Mouse (Mus musculus) CH12.LX (cell line): ENCODE data around the gene Inppl1. TPM values are rescaled to one million over a fixed set of nuclear protein-coding genes. Genes with fewer than 3 reads are reported as not detected.

Experiments
- DNase-seq: peaks from one replicate; pipeline ENCODE4 v3.0.0-alpha.2; 2013; ENCODE audit errors: extremely low read depth
- H3K27ac ChIP-seq: 2 replicates; pipeline ENCODE4 v1.5.1; 2012; ENCODE audit warnings: low read depth, mild to moderate bottlenecking, control low read depth, moderate library complexity; ENCODE audit not compliant: insufficient read depth
- H3K27me3 ChIP-seq: replicated peaks from 2 replicates; pipeline ENCODE3; 2012; ENCODE audit warnings: inconsistent platforms
- H3K36me3 ChIP-seq, 2 experiments: replicated peaks in 1 of 2; 2 replicates each; pipeline versions ENCODE3 to v1.6.1; 2012; ENCODE audit warnings: inconsistent platforms in 1 of 2, low read length in 1 of 2, mild to moderate bottlenecking in 1 of 2, mixed read lengths in 1 of 2, moderate library complexity in 1 of 2; ENCODE audit not compliant: control insufficient read depth in 1 of 2, insufficient read depth in 1 of 2
- H3K4me1 ChIP-seq, 2 experiments: 2 replicates each; pipeline ENCODE4 v1.6.1; 2012; ENCODE audit warnings: inconsistent platforms in 1 of 2, moderate library complexity in 1 of 2; ENCODE audit not compliant: insufficient read depth in 2 of 2, control insufficient read depth in 1 of 2
- H3K4me2 ChIP-seq: 2 replicates; pipeline ENCODE4 v1.6.1; 2012; ENCODE audit warnings: low read depth, mild to moderate bottlenecking, control low read depth; ENCODE audit not compliant: poor library complexity, insufficient read depth, severe bottlenecking
- H3K4me3 ChIP-seq, 3 experiments: fragments of 150-350 bp in 1 of 3; sonication (generic) in 1 of 3; replicated peaks in 1 of 3; 2 replicates each; pipeline versions ENCODE3 to v1.5.1; 2011 to 2012; ENCODE audit warnings: low read depth in 2 of 3, low read length in 2 of 3, mild to moderate bottlenecking in 2 of 3, moderate library complexity in 2 of 3, control low read depth in 1 of 3, improper control_type of control experiment in 1 of 3, inconsistent platforms in 1 of 3, mixed read lengths in 1 of 3; ENCODE audit not compliant: poor library complexity in 1 of 3
- H3K79me2 ChIP-seq: replicated peaks from 2 replicates; pipeline ENCODE4 v1.6.1; 2012; ENCODE audit warnings: mild to moderate bottlenecking, moderate library complexity; ENCODE audit not compliant: control insufficient read depth, poor library complexity, insufficient read depth, severe bottlenecking; ENCODE audit errors: extremely low read depth
- H3K9ac ChIP-seq: 2 replicates; pipeline ENCODE4 v1.6.1; 2012; ENCODE audit warnings: low read depth, mild to moderate bottlenecking, control low read depth, moderate library complexity; ENCODE audit not compliant: insufficient read depth
- H3K9me3 ChIP-seq: replicated peaks from 2 replicates; pipeline ENCODE3; 2012; ENCODE audit warnings: low read length, inconsistent platforms, mixed read lengths
- CHD1 ChIP-seq: IDR thresholded peaks from 2 replicates; pipeline ENCODE4 v1.6.1; 2012; ENCODE audit warnings: low read depth, low read length, improper control_type of control experiment, inconsistent platforms
- CTCF ChIP-seq, 2 experiments: IDR thresholded peaks in 1 of 2; conservative IDR thresholded peaks in 1 of 2; 2 replicates each; pipeline ENCODE4 v1.5.1; 2011 to 2012; ENCODE audit warnings: low read depth in 2 of 2, low read length in 2 of 2, improper control_type of control experiment in 1 of 2, inconsistent platforms in 1 of 2, mild to moderate bottlenecking in 1 of 2, moderate library complexity in 1 of 2
- E2F4 ChIP-seq: IDR thresholded peaks from 2 replicates; pipeline ENCODE4 v1.6.1; 2011; ENCODE audit warnings: low read depth, low read length, improper control_type of control experiment; ENCODE audit not compliant: insufficient replicate concordance
- ELF1 ChIP-seq: IDR thresholded peaks from 2 replicates; pipeline ENCODE4 v1.6.1; 2014; ENCODE audit warnings: low read depth, mild to moderate bottlenecking, inconsistent platforms, low read length, improper control_type of control experiment
- EP300 ChIP-seq: IDR thresholded peaks from 2 replicates; pipeline ENCODE4 v1.6.1; 2011; ENCODE audit warnings: low read length, improper control_type of control experiment
- IRF4 ChIP-seq: IDR thresholded peaks from 2 replicates; pipeline ENCODE4 v1.6.1; 2014; ENCODE audit warnings: low read depth, mild to moderate bottlenecking, inconsistent platforms, low read length, improper control_type of control experiment
- JUN ChIP-seq: IDR thresholded peaks from 2 replicates; pipeline ENCODE4 v1.6.1; 2011; ENCODE audit warnings: low read depth, mild to moderate bottlenecking, low read length, improper control_type of control experiment, moderate library complexity; ENCODE audit not compliant: insufficient read depth
- JUND ChIP-seq: conservative IDR thresholded peaks from 2 replicates; pipeline ENCODE4 v1.6.1; 2011; ENCODE audit warnings: low read depth, low read length, improper control_type of control experiment
- MAFK ChIP-seq: IDR thresholded peaks from 2 replicates; pipeline ENCODE4 v1.6.1; 2011; ENCODE audit warnings: low read length, improper control_type of control experiment; ENCODE audit not compliant: insufficient replicate concordance
- MAX ChIP-seq: IDR thresholded peaks from 2 replicates; pipeline ENCODE4 v1.6.1; 2011; ENCODE audit warnings: low read length, improper control_type of control experiment
- MAZ ChIP-seq: IDR thresholded peaks from 2 replicates; pipeline ENCODE4 v1.6.1; 2012; ENCODE audit warnings: low read depth, mild to moderate bottlenecking, inconsistent platforms, low read length, improper control_type of control experiment, moderate library complexity
- MEF2A ChIP-seq: IDR thresholded peaks from 2 replicates; pipeline ENCODE4 v1.6.1; 2014; ENCODE audit warnings: low read depth, mild to moderate bottlenecking, inconsistent platforms, low read length, improper control_type of control experiment, borderline replicate concordance
- MXI1 ChIP-seq: IDR thresholded peaks from 2 replicates; pipeline ENCODE4 v1.6.1; 2011; ENCODE audit warnings: mild to moderate bottlenecking, low read depth, low read length, improper control_type of control experiment
- MYC ChIP-seq: IDR thresholded peaks from 2 replicates; pipeline ENCODE4 v1.6.1; 2011; ENCODE audit warnings: low read depth, mild to moderate bottlenecking, improper control_type of control experiment, low read length
- PAX5 ChIP-seq: IDR thresholded peaks from 2 replicates; pipeline ENCODE4 v1.6.1; 2012; ENCODE audit warnings: low read length, inconsistent platforms, mixed read lengths
- RCOR1 ChIP-seq: conservative IDR thresholded peaks from 2 replicates; pipeline ENCODE4 v1.6.1; 2012; ENCODE audit warnings: low read depth, mild to moderate bottlenecking, inconsistent platforms, low read length, improper control_type of control experiment
- TBP ChIP-seq: conservative IDR thresholded peaks from 2 replicates; pipeline ENCODE4 v1.6.1; 2011; ENCODE audit warnings: low read depth, low read length, improper control_type of control experiment
- UBTF ChIP-seq: IDR thresholded peaks from 2 replicates; pipeline ENCODE4 v1.6.1; 2012; ENCODE audit warnings: low read depth, mild to moderate bottlenecking, inconsistent platforms, low read length, improper control_type of control experiment, moderate library complexity
- USF1 ChIP-seq: IDR thresholded peaks from 2 replicates; pipeline ENCODE4 v1.6.1; 2014; ENCODE audit warnings: low read depth, mild to moderate bottlenecking, inconsistent platforms, low read length, improper control_type of control experiment
- USF2 ChIP-seq: conservative IDR thresholded peaks from 2 replicates; pipeline ENCODE4 v1.6.1; 2011; ENCODE audit warnings: low read depth, low read length, improper control_type of control experiment
- ZMIZ1 ChIP-seq: IDR thresholded peaks from 2 replicates; pipeline ENCODE4 v1.6.1; 2012; ENCODE audit warnings: low read depth, mild to moderate bottlenecking, inconsistent platforms, low read length, improper control_type of control experiment
- dilution Hi-C: fragments of 300-500 bp; cut with MboI; formaldehyde crosslinking; loops from 2 replicates; pipeline ENCODE4 v1.14.3; 2020; ENCODE audit warnings: low sequenced_read_pairs; ENCODE audit not compliant: extremely low pct_unique_long_range_greater_than_20kb, extremely low pct_ligation_motif_present
- in situ Hi-C: fragments of 300-500 bp; cut with MboI; formaldehyde crosslinking; loops from 3 replicates; pipeline ENCODE4 v1.14.3; 2019; ENCODE audit warnings: low sequenced_read_pairs, low pct_ligation_motif_present, low pct_unique_long_range_greater_than_20kb, mixed read lengths
- polyA plus RNA-seq: library from polyadenylated mRNA; unstranded; fragments of >175 nt; gene quantifications from 2 replicates; pipeline ENCODE4 v1.2.1, GENCODE M21; 2012; ENCODE audit warnings: low read depth; ENCODE audit not compliant: insufficient read length
- total RNA-seq, 2 experiments: library from RNA; depleted of rRNA; stranded (reverse); fragments of 300-350 nt in 1 of 2; fragments of >200 nt in 1 of 2; gene quantifications; 2 replicates each; pipeline ENCODE4 v1.2.3; 2012 to 2014

The Inppl1 gene
- total and polyA plus RNA-seq, 3 experiments = 27.3 to 44.3 (median 37.9) TPM

DNA sequence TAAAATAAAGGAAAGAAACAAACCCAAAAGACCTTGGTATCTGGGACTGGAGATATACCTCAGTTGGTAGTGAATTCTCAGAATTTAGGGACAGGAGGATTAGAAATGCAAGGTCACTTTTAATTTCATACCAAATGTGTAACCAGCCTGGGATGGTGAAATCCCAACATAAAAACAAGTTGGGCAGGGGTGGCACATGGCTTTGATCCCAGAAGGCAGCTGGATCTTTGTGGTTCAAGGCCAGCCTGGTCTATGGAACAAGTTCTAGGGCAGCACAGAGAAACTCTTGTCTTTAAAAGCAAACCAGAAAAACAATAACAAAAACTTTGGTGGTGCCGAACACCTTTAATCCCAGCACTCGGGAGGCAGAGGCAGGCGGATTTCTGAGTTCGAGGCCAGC, 29.5 kb upstream of the Inppl1 start:
- Histone ChIP-seq H3K4me2 (no peak overlapping the region), H3K4me1 (peaks cover 0 to 5% of the 10 kb centered on the region in 2 experiments; a peak in 3 of 4 replicates), H3K36me3 (no peaks in the 10 kb centered on the region), H3K27ac (no peak overlapping the region), H3K4me3 (no peak overlapping the region), H3K9me3 (peaks cover 3% of the 10 kb centered on the region), H3K79me2 (no peaks in the 10 kb centered on the region), H3K27me3 (no peaks in the 10 kb centered on the region), H3K9ac (no peak overlapping the region)
- dilution Hi-C loops = no loop called here
- no peak for DNase-seq
- TF ChIP-seq ZMIZ1 (no peak), MAX (no peak), IRF4 (no peak), E2F4 (no peak), USF1 (no peak), TBP (no peak), MXI1 (no peak), JUN (no peak), RCOR1 (no peak), ELF1 (no peak), UBTF (no peak), CHD1 (no peak), JUND (no peak), MYC (no peak), PAX5 (no peak), MAZ (no peak)
- in situ Hi-C loops = no loop called here

DNA sequence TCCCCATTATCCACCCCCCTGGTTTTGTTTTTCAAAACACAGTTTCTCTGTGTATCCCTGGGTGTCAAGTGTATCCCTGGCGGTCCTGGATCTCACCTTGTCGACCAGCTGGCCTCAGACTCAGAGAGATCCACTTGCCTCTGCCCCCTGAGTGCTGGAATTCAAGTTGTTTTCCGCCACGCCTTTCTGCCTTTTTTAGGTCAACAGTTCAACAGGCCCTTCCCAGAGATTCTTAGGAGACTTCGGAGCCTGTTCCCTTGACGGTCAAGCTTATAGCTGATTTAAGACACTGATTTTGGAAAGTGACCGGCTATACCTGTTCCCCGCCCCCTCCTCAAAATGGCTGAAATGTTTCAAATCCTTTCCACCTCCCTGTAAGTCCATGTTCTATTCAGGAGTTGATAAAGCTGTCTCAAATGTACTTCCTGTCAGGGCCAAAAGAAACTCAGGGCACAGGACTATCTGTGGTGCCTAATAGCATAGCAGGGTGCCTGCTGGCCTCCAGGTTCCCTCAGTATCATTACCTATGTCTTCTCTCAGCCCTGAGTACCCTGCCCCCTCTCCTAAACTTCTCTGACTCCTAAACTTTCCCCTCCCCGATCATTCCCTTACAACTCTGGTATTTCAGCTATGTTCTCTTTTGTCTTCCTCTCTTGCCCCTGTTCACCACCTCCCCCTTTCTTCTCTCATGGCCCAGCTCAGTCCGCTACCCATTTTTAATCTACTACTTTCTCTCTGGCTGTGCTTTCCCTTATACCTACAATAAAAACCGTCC, 28.6 kb upstream of the Inppl1 start:
- no peak overlapping the region for H3K4me3 ChIP-seq

More for the DNA sequence above, 28.6 kb upstream of the Inppl1 start:
- dilution Hi-C loops = no loop called here
- in situ Hi-C loops = no loop called here
- Histone ChIP-seq H3K4me2 (no peak overlapping the region), H3K9me3 (peaks cover 3% of the 10 kb centered on the region), H3K79me2 (no peaks in the 10 kb centered on the region), H3K27me3 (no peaks in the 10 kb centered on the region), H3K27ac (no peak overlapping the region), H3K9ac (no peak overlapping the region), H3K4me1 (peaks cover 0 to 5% of the 10 kb centered on the region in 2 experiments; a peak in 3 of 4 replicates), H3K36me3 (no peaks in the 10 kb centered on the region)
- TF ChIP-seq MAZ (no peak), CTCF (conservative IDR thresholded peaks at IDR 0.05 in 1 of 2, IDR thresholded peaks at IDR 0.05 in 1 of 2; ENCODE audit: low read depth in 2 of 2, low read length in 2 of 2) (no peak), JUN (no peak), USF2 (no peak), EP300 (no peak), ELF1 (no peak), USF1 (no peak), MAX (no peak), MXI1 (no peak), PAX5 (no peak), MEF2A (no peak), MAFK (no peak), RCOR1 (no peak)
- no peak for DNase-seq
